Mouse (Mus musculus) hindbrain, postnatal 0 days (tissue): ENCODE results near the gene 9130409I23Rik. TPM values are rescaled to one million over a fixed set of nuclear protein-coding genes. Genes with fewer than 3 reads are reported as not detected.

Experiments
- ATAC-seq: fragments of 200-750 bp; cut with Nextera tagmentation; 2 replicates; pipeline ENCODE4 v1.8.0; 2017; ENCODE audit warnings: mild to moderate bottlenecking, moderate TSS enrichment, moderate library complexity
- DNase-seq: peaks from one replicate; pipeline ENCODE4 v3.0.0-alpha.2; 2015; ENCODE audit warnings: low spot score
- H3K27ac ChIP-seq: fragments of 300-500 bp; sonication (generic); 2 replicates; pipeline ENCODE4 v1.5.1; 2014; ENCODE audit warnings: mild to moderate bottlenecking
- H3K27me3 ChIP-seq: fragments of 300-500 bp; sonication (generic); 2 replicates; pipeline ENCODE4 v1.6.1; 2014; ENCODE audit warnings: low read length, mixed read lengths; ENCODE audit not compliant: insufficient read depth
- H3K36me3 ChIP-seq: fragments of 300-500 bp; sonication (generic); 2 replicates; pipeline ENCODE4 v1.6.1; 2014; ENCODE audit warnings: low read length, mixed read lengths; ENCODE audit not compliant: insufficient read depth
- H3K4me1 ChIP-seq: fragments of 300-500 bp; sonication (generic); 2 replicates; pipeline ENCODE4 v1.6.1; 2014; ENCODE audit warnings: antibody characterized with exemption, low read length, mixed read lengths; ENCODE audit not compliant: insufficient read depth
- H3K4me2 ChIP-seq: fragments of 300-500 bp; sonication (generic); 2 replicates; pipeline ENCODE4 v1.6.1; 2014; ENCODE audit warnings: low read depth, mild to moderate bottlenecking, low read length, moderate library complexity, mixed read lengths
- H3K4me3 ChIP-seq: fragments of 300-500 bp; sonication (generic); 2 replicates; pipeline ENCODE4 v1.5.1; 2014; ENCODE audit warnings: low read length
- H3K9ac ChIP-seq: fragments of 300-500 bp; sonication (generic); replicated peaks from 2 replicates; pipeline ENCODE4 v1.6.1; 2014; ENCODE audit warnings: mild to moderate bottlenecking, low read length, moderate library complexity, mixed read lengths
- H3K9me3 ChIP-seq: fragments of 300-500 bp; sonication (generic); 2 replicates; pipeline ENCODE4 v1.6.1; 2016; ENCODE audit warnings: low read length, mixed read lengths
- CTCF ChIP-seq: IDR thresholded peaks from 2 replicates; pipeline ENCODE4 v1.5.1; 2016; ENCODE audit warnings: antibody characterized with exemption, control low read depth, low read depth
- WGBS: fragments of 180-500 bp; shearing (Covaris S2); extraction: QIAGEN DNeasy Blood & Tissue Kit; methylation state at CpG from one replicate; pipeline ENCODE4 v1.1.7; 2014; 5-methylcytosine and 5-hydroxymethylcytosine counted together
- polyA plus RNA-seq: library from polyadenylated mRNA; unstranded; fragments of >200 nt; fragmentation: Nextera tagmentation; extraction: Ambion mirVana; gene quantifications from 2 replicates; pipeline ENCODE4 v1.2.1, GENCODE M21; 2015
- total RNA-seq: library from RNA; depleted of rRNA; stranded (reverse); fragments of >200 nt; gene quantifications from 2 replicates; pipeline ENCODE4 v1.2.3, GENCODE M21; 2014; rRNA removed

Gene 9130409I23Rik
- total and polyA plus RNA-seq, 2 experiments from 2014 or later = not detected

- no peak overlapping the region for H3K27ac ChIP-seq
- TF ChIP-seq CTCF = no peak
These were observed 33.0 kb downstream of the 9130409I23Rik start for GRCm38 (mm10) chr1:181084021-181084420.

GRCm38 (mm10) chr1:181090048-181090447 is 39.0 kb downstream of the 9130409I23Rik start:
- DNase-seq (no peak), ATAC-seq (no peak)
- TF ChIP-seq CTCF = no peak
- WGBS = 83% methylated on average over 12 of the region's 12 CpGs
- Histone ChIP-seq H3K4me1 (no peaks in the 10 kb centered on the region), H3K36me3 (peaks cover 31% of the 10 kb centered on the region), H3K9ac (no peak overlapping the region), H3K27me3 (no peaks in the 10 kb centered on the region), H3K4me2 (no peak overlapping the region), H3K27ac (no peak overlapping the region), H3K4me3 (no peak overlapping the region), H3K9me3 (no peaks in the 10 kb centered on the region)

More at GRCm38 (mm10) chr1:181084021-181084420, 33.0 kb downstream of the 9130409I23Rik start:
- ATAC-seq (no peak), DNase-seq (no peak)
- Histone ChIP-seq H3K9ac (no peak overlapping the region), H3K4me2 (no peak overlapping the region), H3K36me3 (no peaks in the 10 kb centered on the region), H3K4me1 (no peaks in the 10 kb centered on the region), H3K9me3 (no peaks in the 10 kb centered on the region), H3K4me3 (no peak overlapping the region), H3K27me3 (no peaks in the 10 kb centered on the region)
- WGBS = 44% methylated on average over 2 of the region's 2 CpGs

Other genes with a start within 250 kb of the 9130409I23Rik start
- gene H3f3a, start 237.3 kb upstream of the 9130409I23Rik start, total RNA-seq = 1,143 and 1,334 TPM in 2 replicates
- gene H3f3a, start 237.3 kb upstream of the 9130409I23Rik start, polyA plus RNA-seq = 1,977 and 1,992 TPM in 2 replicates
- gene Sde2, start 200.1 kb upstream of the 9130409I23Rik start, total RNA-seq = 11.1 and 13.1 TPM in 2 replicates
- gene Sde2, start 200.1 kb upstream of the 9130409I23Rik start, polyA plus RNA-seq = 21.4 and 21.7 TPM in 2 replicates
- gene Lefty2, start 158.1 kb upstream of the 9130409I23Rik start, total RNA-seq = 11.3 and 15.3 TPM in 2 replicates
- gene Lefty2, start 158.1 kb upstream of the 9130409I23Rik start, polyA plus RNA-seq = 6.8 and 7.1 TPM in 2 replicates
- 70.2 and 76.1 TPM in 2 replicates for gene Pycr2, start 146.9 kb upstream of the 9130409I23Rik start, total RNA-seq
- gene Pycr2, start 146.9 kb upstream of the 9130409I23Rik start, polyA plus RNA-seq = 63.4 and 64.7 TPM in 2 replicates
- not detected in 2 replicates for gene Lefty1, start 116.2 kb upstream of the 9130409I23Rik start, total RNA-seq
- gene Lefty1, start 116.2 kb upstream of the 9130409I23Rik start, polyA plus RNA-seq = 0.29 and 0.42 TPM in 2 replicates
- gene Tmem63a, start 108.9 kb upstream of the 9130409I23Rik start, total RNA-seq = 2.9 and 5.4 TPM in 2 replicates
- 2.5 and 3.0 TPM in 2 replicates for gene Tmem63a, start 108.9 kb upstream of the 9130409I23Rik start, polyA plus RNA-seq
- gene Ephx1, start 30.3 kb upstream of the 9130409I23Rik start, total RNA-seq = 8.9 and 15.2 TPM in 2 replicates
- gene Ephx1, start 30.3 kb upstream of the 9130409I23Rik start, polyA plus RNA-seq = 13.3 and 15.8 TPM in 2 replicates
- gene Nvl, start 93.0 kb downstream of the 9130409I23Rik start, total RNA-seq = 18.5 and 24.7 TPM in 2 replicates
- 26.8 and 27.1 TPM in 2 replicates for gene Nvl, start 93.0 kb downstream of the 9130409I23Rik start, polyA plus RNA-seq
- gene Cnih4, start 93.5 kb downstream of the 9130409I23Rik start, total RNA-seq = 10.8 and 12.9 TPM in 2 replicates
- gene Cnih4, start 93.5 kb downstream of the 9130409I23Rik start, polyA plus RNA-seq = 59.9 and 61.3 TPM in 2 replicates
- 40.1 and 47.0 TPM in 2 replicates for gene Wdr26, start 160.8 kb downstream of the 9130409I23Rik start, total RNA-seq
- gene Wdr26, start 160.8 kb downstream of the 9130409I23Rik start, polyA plus RNA-seq = 45.3 and 47.4 TPM in 2 replicates